Mouse (Mus musculus) MEL (cell line): Measurements from ENCODE around the gene Drg1. TPM values are rescaled to one million over a fixed set of nuclear protein-coding genes. Genes with fewer than 3 reads are reported as not detected.

Experiments used
- DNase-seq: peaks from one replicate; pipeline ENCODE4 v3.0.0; 2011; ENCODE audit warnings: low read depth, low spot score
- H3K27ac ChIP-seq: 2 replicates; pipeline ENCODE4 v1.5.1; 2012; ENCODE audit warnings: low read depth, mild to moderate bottlenecking, control low read depth, low read length, moderate library complexity; ENCODE audit not compliant: control insufficient read depth
- H3K27me3 ChIP-seq, 2 experiments: fragments of 150-350 bp in 1 of 2; sonication (generic) in 1 of 2; 2 replicates each; pipeline ENCODE4 v1.6.1; 2012; ENCODE audit warnings: low read length in 2 of 2, mild to moderate bottlenecking in 2 of 2, improper control_type of control experiment in 1 of 2, moderate library complexity in 1 of 2; ENCODE audit not compliant: insufficient read depth in 2 of 2, control insufficient read depth in 1 of 2
- H3K36me3 ChIP-seq, 2 experiments: 2 replicates each; pipeline ENCODE4 v1.6.1; 2012 to 2014; ENCODE audit warnings: low read length in 2 of 2, improper control_type of control experiment in 1 of 2, inconsistent platforms in 1 of 2, mild to moderate bottlenecking in 1 of 2; ENCODE audit not compliant: insufficient read depth in 2 of 2, control insufficient read depth in 1 of 2
- H3K4me1 ChIP-seq, 2 experiments: fragments of 150-350 bp in 1 of 2; sonication (generic) in 1 of 2; 2 replicates each; pipeline ENCODE4 v1.6.1; 2012; ENCODE audit warnings: low read length in 2 of 2, improper control_type of control experiment in 1 of 2, mild to moderate bottlenecking in 1 of 2; ENCODE audit not compliant: insufficient read depth in 2 of 2, control insufficient read depth in 1 of 2
- H3K4me3 ChIP-seq, 2 experiments: fragments of 150-350 bp in 1 of 2; sonication (generic) in 1 of 2; 2 replicates each; pipeline ENCODE4 v1.5.1; 2012; ENCODE audit warnings: low read depth in 2 of 2, low read length in 2 of 2, mild to moderate bottlenecking in 2 of 2, moderate library complexity in 2 of 2, control low read depth in 1 of 2, improper control_type of control experiment in 1 of 2; ENCODE audit not compliant: control insufficient read depth in 1 of 2, insufficient read depth in 1 of 2
- H3K79me2 ChIP-seq: 2 replicates; pipeline ENCODE4 v1.6.1; 2012; ENCODE audit warnings: mild to moderate bottlenecking, low read length, moderate library complexity; ENCODE audit not compliant: control insufficient read depth, poor library complexity, insufficient read depth
- H3K9ac ChIP-seq: 2 replicates; pipeline ENCODE4 v1.6.1; 2012; ENCODE audit warnings: low read depth, mild to moderate bottlenecking, control low read depth, low read length, moderate library complexity; ENCODE audit not compliant: control insufficient read depth, poor library complexity, severe bottlenecking
- H3K9me3 ChIP-seq: fragments of 150-350 bp; sonication (generic); replicated peaks from 2 replicates; pipeline ENCODE4 v1.6.1; 2012; ENCODE audit warnings: mild to moderate bottlenecking, low read length, improper control_type of control experiment, moderate library complexity; ENCODE audit not compliant: insufficient read depth
- BHLHE40 ChIP-seq: IDR thresholded peaks from 2 replicates; pipeline ENCODE4 v1.6.1; 2012; ENCODE audit warnings: low read depth, mild to moderate bottlenecking, inconsistent platforms, low read length, improper control_type of control experiment, borderline replicate concordance
- CTCF ChIP-seq, 3 experiments: IDR thresholded peaks in 2 of 3; conservative IDR thresholded peaks in 1 of 3; 2 replicates each; pipeline ENCODE4 v1.5.1; 2011 to 2012; ENCODE audit warnings: low read length in 3 of 3, low read depth in 2 of 3, mild to moderate bottlenecking in 2 of 3, improper control_type of control experiment in 1 of 3, inconsistent platforms in 1 of 3, mixed read lengths in 1 of 3, moderate library complexity in 1 of 3; ENCODE audit not compliant: control insufficient read depth in 1 of 3, insufficient read depth in 1 of 3, poor library complexity in 1 of 3, severe bottlenecking in 1 of 3
- E2F4 ChIP-seq: IDR thresholded peaks from 2 replicates; pipeline ENCODE4 v1.6.1; 2011; ENCODE audit warnings: low read depth, low read length, improper control_type of control experiment, borderline replicate concordance
- ELF1 ChIP-seq: IDR thresholded peaks from 2 replicates; pipeline ENCODE4 v1.6.1; 2014; ENCODE audit warnings: low read depth, mild to moderate bottlenecking, inconsistent platforms, low read length, improper control_type of control experiment, moderate library complexity
- EP300 ChIP-seq, 2 experiments: IDR thresholded peaks; 2 replicates each; pipeline ENCODE4 v1.6.1; 2011; ENCODE audit warnings: improper control_type of control experiment in 2 of 2, low read length in 2 of 2, low read depth in 1 of 2, mild to moderate bottlenecking in 1 of 2
- GATA1 ChIP-seq: IDR thresholded peaks from 2 replicates; pipeline ENCODE4 v1.6.1; 2011; ENCODE audit warnings: low read depth, low read length, improper control_type of control experiment
- HCFC1 ChIP-seq: IDR thresholded peaks from 2 replicates; pipeline ENCODE4 v1.6.1; 2012; ENCODE audit warnings: low read depth, mild to moderate bottlenecking, inconsistent platforms, low read length, improper control_type of control experiment, moderate library complexity
- JUND ChIP-seq: IDR thresholded peaks from 2 replicates; pipeline ENCODE4 v1.6.1; 2011; ENCODE audit warnings: low read depth, mild to moderate bottlenecking, improper control_type of control experiment, low read length
- KAT2A ChIP-seq: conservative IDR thresholded peaks from 2 replicates; pipeline ENCODE4 v1.6.1; 2012; ENCODE audit warnings: low read depth, low read length, improper control_type of control experiment, inconsistent platforms
- MAFK ChIP-seq: IDR thresholded peaks from 2 replicates; pipeline ENCODE4 v1.6.1; 2011; ENCODE audit warnings: low read depth, mild to moderate bottlenecking, low read length, improper control_type of control experiment, borderline replicate concordance
- MAZ ChIP-seq: IDR thresholded peaks from 2 replicates; pipeline ENCODE4 v1.6.1; 2012; ENCODE audit warnings: low read depth, mild to moderate bottlenecking, inconsistent platforms, low read length, improper control_type of control experiment
- MEF2A ChIP-seq: IDR thresholded peaks from 2 replicates; pipeline ENCODE4 v1.6.1; 2014; ENCODE audit warnings: low read depth, mild to moderate bottlenecking, inconsistent platforms, low read length, improper control_type of control experiment; ENCODE audit not compliant: poor library complexity, insufficient replicate concordance, severe bottlenecking; ENCODE audit errors: extremely low read depth
- MYB ChIP-seq: IDR thresholded peaks from 2 replicates; pipeline ENCODE4 v1.6.1; 2011; ENCODE audit warnings: mild to moderate bottlenecking, low read depth, low read length, improper control_type of control experiment
- MYC ChIP-seq: IDR thresholded peaks from 2 replicates; pipeline ENCODE4 v1.6.1; 2011; ENCODE audit warnings: low read depth, mild to moderate bottlenecking, low read length, improper control_type of control experiment, moderate library complexity
- NELFE ChIP-seq: IDR thresholded peaks from 2 replicates; pipeline ENCODE4 v1.6.1; 2011; ENCODE audit warnings: low read depth, low read length, improper control_type of control experiment
- NRF1 ChIP-seq: IDR thresholded peaks from 2 replicates; pipeline ENCODE4 v1.6.1; 2014; ENCODE audit warnings: low read depth, mild to moderate bottlenecking, inconsistent platforms, low read length, improper control_type of control experiment, moderate library complexity; ENCODE audit not compliant: poor library complexity, insufficient read depth, severe bottlenecking
- POLR2A ChIP-seq, 2 experiments: IDR thresholded peaks; 2 replicates each; pipeline ENCODE4 v1.6.1; 2011 to 2012; ENCODE audit warnings: low read length in 2 of 2, mild to moderate bottlenecking in 2 of 2, control low read depth in 1 of 2, improper control_type of control experiment in 1 of 2, low read depth in 1 of 2, moderate library complexity in 1 of 2; ENCODE audit not compliant: control insufficient read depth in 1 of 2, insufficient read depth in 1 of 2, poor library complexity in 1 of 2
- POLR2AphosphoS2 ChIP-seq: IDR thresholded peaks from 2 replicates; pipeline ENCODE4 v1.6.1; 2011; ENCODE audit warnings: low read length, improper control_type of control experiment
- POLR2AphosphoS5 ChIP-seq: IDR thresholded peaks from 2 replicates; pipeline ENCODE4 v1.6.1; 2012; ENCODE audit warnings: low read depth, borderline replicate concordance, mild to moderate bottlenecking, inconsistent platforms, low read length, moderate library complexity, mixed read lengths
- RAD21 ChIP-seq: IDR thresholded peaks from 2 replicates; pipeline ENCODE4 v1.6.1; 2011; ENCODE audit warnings: mild to moderate bottlenecking, low read depth, low read length, improper control_type of control experiment
- RCOR1 ChIP-seq: IDR thresholded peaks from 2 replicates; pipeline ENCODE4 v1.6.1; 2012; ENCODE audit warnings: low read depth, mild to moderate bottlenecking, inconsistent platforms, low read length, improper control_type of control experiment
- SIN3A ChIP-seq: IDR thresholded peaks from 2 replicates; pipeline ENCODE4 v1.6.1; 2012; ENCODE audit warnings: low read length, improper control_type of control experiment, inconsistent platforms
- SMC3 ChIP-seq: IDR thresholded peaks from 2 replicates; pipeline ENCODE4 v1.6.1; 2011; ENCODE audit warnings: low read depth, low read length, improper control_type of control experiment
- TBP ChIP-seq: IDR thresholded peaks from 2 replicates; pipeline ENCODE4 v1.8.0; 2011; ENCODE audit warnings: low read depth, low read length, improper control_type of control experiment
- TCF12 ChIP-seq: IDR thresholded peaks from 2 replicates; pipeline ENCODE4 v1.6.1; 2014; ENCODE audit warnings: low read depth, mild to moderate bottlenecking, inconsistent platforms, low read length, improper control_type of control experiment, moderate library complexity
- UBTF ChIP-seq: IDR thresholded peaks from 2 replicates; pipeline ENCODE4 v1.6.1; 2012; ENCODE audit warnings: low read depth, mild to moderate bottlenecking, inconsistent platforms, low read length, improper control_type of control experiment, moderate library complexity, borderline replicate concordance; ENCODE audit not compliant: insufficient read depth
- USF2 ChIP-seq, 2 experiments: IDR thresholded peaks; 2 replicates each; pipeline ENCODE4 v1.6.1; 2011 to 2012; ENCODE audit warnings: improper control_type of control experiment in 2 of 2, low read length in 2 of 2, borderline replicate concordance in 1 of 2, inconsistent platforms in 1 of 2, low read depth in 1 of 2, mild to moderate bottlenecking in 1 of 2; ENCODE audit not compliant: insufficient read depth in 1 of 2
- ZC3H11A ChIP-seq: IDR thresholded peaks from 2 replicates; pipeline ENCODE4 v1.6.1; 2012; ENCODE audit warnings: low read depth, mild to moderate bottlenecking, inconsistent platforms, low read length, improper control_type of control experiment
- ZKSCAN1 ChIP-seq: IDR thresholded peaks from 2 replicates; pipeline ENCODE4 v1.6.1; 2012; ENCODE audit warnings: low read depth, mild to moderate bottlenecking, inconsistent platforms, low read length, improper control_type of control experiment, moderate library complexity
- ZMIZ1 ChIP-seq: IDR thresholded peaks from 2 replicates; pipeline ENCODE4 v1.6.1; 2012; ENCODE audit warnings: low read depth, mild to moderate bottlenecking, inconsistent platforms, low read length, improper control_type of control experiment, moderate library complexity
- ZNF384 ChIP-seq: IDR thresholded peaks from 2 replicates; pipeline ENCODE4 v1.6.1; 2012; ENCODE audit warnings: low read depth, mild to moderate bottlenecking, inconsistent platforms, low read length, improper control_type of control experiment
- polyA plus RNA-seq, 2 experiments: library from polyadenylated mRNA; stranded (reverse) in 1 of 2; unstranded in 1 of 2; fragments of >175 nt in 1 of 2; fragments of >200 nt in 1 of 2; gene quantifications; 2 replicates each; pipeline versions ENCODE4 v1.2.1 to v1.2.4; 2012; ENCODE audit warnings: low replicate concordance in 2 of 2, low read depth in 1 of 2; ENCODE audit not compliant: insufficient read length in 2 of 2, insufficient read depth in 1 of 2, missing spikeins in 1 of 2
- total RNA-seq: library from RNA; depleted of rRNA; stranded (reverse); fragments of 300-350 nt; gene quantifications from 2 replicates; pipeline ENCODE4 v1.2.3, GENCODE M21; 2012

Gene Drg1
- total and polyA plus RNA-seq, 3 experiments = 161 to 1,664 (median 212) TPM

- Histone ChIP-seq H3K79me2 (peaks cover 21% of the 10 kb centered on the region), H3K27me3 (no peaks in the 10 kb centered on the region)
- TF ChIP-seq MAZ (no peak), ZKSCAN1 (no peak), RAD21 (no peak), KAT2A (no peak), NELFE (no peak), NRF1 (no peak), ZNF384 (no peak), EP300 (IDR thresholded peaks at IDR 0.05; ENCODE audit: low read depth in 1 of 2, low read length in 2 of 2) (no peak), MEF2A (no peak), JUND (no peak), ZC3H11A (no peak), SIN3A (no peak), USF2 (IDR thresholded peaks at IDR 0.05; ENCODE audit: borderline replicate concordance in 1 of 2, insufficient read depth in 1 of 2, low read depth in 1 of 2, low read length in 2 of 2) (no peak), E2F4 (no peak)
- TF ChIP-seq, all 39 proteins: peak for 0
- Histone ChIP-seq H3K27ac (no peak overlapping the region), H3K4me1 (peaks cover 5 to 16% of the 10 kb centered on the region in 2 experiments; a peak in 3 of 4 replicates), H3K4me3 (no peak overlapping the region), H3K9me3 (no peaks in the 10 kb centered on the region), H3K36me3 (peaks cover 0 to 17% of the 10 kb centered on the region in 2 experiments; a peak in 2 of 4 replicates), H3K9ac (no peak overlapping the region)
- no peak for DNase-seq
These were observed 3.0 kb upstream of the Drg1 start for GRCm38 (mm10) chr11:3269241-3269640.

DNA sequence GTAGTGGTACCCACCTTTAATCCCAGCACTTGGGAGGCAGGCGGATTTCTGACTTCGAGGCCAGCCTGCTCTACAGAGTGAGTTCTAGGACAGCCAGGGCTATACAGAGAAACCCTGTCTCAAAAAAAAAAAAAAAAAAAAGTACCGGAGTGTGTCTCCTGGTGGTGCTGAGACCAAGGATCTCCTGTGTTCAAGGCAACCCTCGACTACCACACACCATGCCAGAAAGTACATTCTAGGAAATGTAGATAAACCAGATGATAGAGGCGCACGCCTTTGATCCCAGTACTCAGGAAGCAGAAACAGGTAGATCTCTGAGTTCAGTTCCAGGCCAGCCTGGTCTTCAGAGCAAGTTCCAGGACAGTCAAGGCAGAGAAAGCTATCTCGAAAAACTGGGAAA, 918 bp upstream of the Drg1 start:
- peaks cover 31% of the 10 kb centered on the region for H3K79me2 ChIP-seq
- H3K9ac ChIP-seq = peak overlapping the region; percentile 87
- no peak overlapping the region for H3K27ac ChIP-seq
- peak; percentile 64 for DNase-seq
- H3K27me3 ChIP-seq = no peaks in the 10 kb centered on the region
- peaks cover 13 to 27% of the 10 kb centered on the region in 2 experiments for H3K36me3 ChIP-seq
- peaks cover 5 to 21% of the 10 kb centered on the region in 2 experiments; a peak in 3 of 4 replicates for H3K4me1 ChIP-seq
- no peaks in the 10 kb centered on the region for H3K9me3 ChIP-seq
- H3K4me3 ChIP-seq = peak overlapping the region; percentile 60 to 88
- no peak for TF ChIP-seq SMC3
- no peak for TF ChIP-seq RCOR1
- TF ChIP-seq UBTF = no peak
- no peak for TF ChIP-seq MAFK
- TF ChIP-seq ZMIZ1 = no peak
- no peak for TF ChIP-seq BHLHE40
- no peak for TF ChIP-seq MYB
- TF ChIP-seq MYC = no peak
- TF ChIP-seq TCF12 = no peak
- TF ChIP-seq TBP = no peak
- TF ChIP-seq KAT2A = no peak
- no peak for TF ChIP-seq GATA1
- no peak for TF ChIP-seq ELF1
- TF ChIP-seq NRF1 = no peak
- no peak for TF ChIP-seq CTCF (IDR thresholded peaks at IDR 0.05 in 2 of 3, conservative IDR thresholded peaks at IDR 0.05 in 1 of 3; ENCODE audit: control insufficient read depth in 1 of 3, insufficient read depth in 1 of 3, low read depth in 2 of 3, low read length in 3 of 3, poor library complexity in 1 of 3, severe bottlenecking in 1 of 3)
- peak; percentile 84 for TF ChIP-seq ZNF384
- peak; percentile 25; the same call in 1 of the 2 replicates for TF ChIP-seq SIN3A
- TF ChIP-seq POLR2A (IDR thresholded peaks at IDR 0.05; ENCODE audit: control insufficient read depth in 1 of 2, insufficient read depth in 1 of 2, low read depth in 1 of 2, low read length in 2 of 2, poor library complexity in 1 of 2) = no peak
- no peak for TF ChIP-seq ZKSCAN1
- no peak for TF ChIP-seq POLR2AphosphoS5
- TF ChIP-seq HCFC1 = no peak
- no peak for TF ChIP-seq POLR2AphosphoS2
- TF ChIP-seq EP300 (IDR thresholded peaks at IDR 0.05; ENCODE audit: low read depth in 1 of 2, low read length in 2 of 2) = no peak
